Mouse (Mus musculus) monocyte, adult 5-6 weeks (primary cell): ENCODE results near the gene Cpne1. TPM values are rescaled to one million over a fixed set of nuclear protein-coding genes. Genes with fewer than 3 reads are reported as not detected.
"Not testable (repeated sequence)": the region's sequence is repeated elsewhere in the genome, so short reads cannot be mapped to it uniquely, and the experiment has no call there.

ENCODE experiments used
- ATAC-seq: fragments of 153-309, 156-312 bp; replicated peaks from 2 replicates; pipeline ENCODE4 v1.8.0; 2017; ENCODE audit warnings: mild to moderate bottlenecking; ENCODE audit not compliant: low TSS enrichment, insufficient number of reproducible peaks, severe bottlenecking, poor library complexity, low FRiP score
- total RNA-seq: library from RNA; stranded (forward); fragments of 200-1000, 200-491, 200-594 nt; gene quantifications from 3 replicates; pipeline ENCODE4 v1.2.3, GENCODE M21; 2017

Cpne1 gene
- 33.8 to 71.0 TPM (median 55.8 TPM) in 3 replicates for total RNA-seq

- ATAC-seq = peak; percentile 90
Measured at GRCm38 (mm10) chr2:156111358-156112079, at the start of gene Cpne1, which contains the start of gene Rbm12. Cpne1 (minus strand) TSS chr2:156111965. Rbm12 (minus strand) TSS chr2:156111978.

GRCm38 (mm10) chr2:156151538-156151937 is 39.8 kb upstream of the Cpne1 start:
- ATAC-seq = no peak

GRCm38 (mm10) chr2:156147316-156147915 is 35.7 kb upstream of the Cpne1 start:
- no peak for ATAC-seq

GRCm38 (mm10) chr2:156146272-156146989 is 34.7 kb upstream of the Cpne1 start:
- no peak for ATAC-seq

DNA sequence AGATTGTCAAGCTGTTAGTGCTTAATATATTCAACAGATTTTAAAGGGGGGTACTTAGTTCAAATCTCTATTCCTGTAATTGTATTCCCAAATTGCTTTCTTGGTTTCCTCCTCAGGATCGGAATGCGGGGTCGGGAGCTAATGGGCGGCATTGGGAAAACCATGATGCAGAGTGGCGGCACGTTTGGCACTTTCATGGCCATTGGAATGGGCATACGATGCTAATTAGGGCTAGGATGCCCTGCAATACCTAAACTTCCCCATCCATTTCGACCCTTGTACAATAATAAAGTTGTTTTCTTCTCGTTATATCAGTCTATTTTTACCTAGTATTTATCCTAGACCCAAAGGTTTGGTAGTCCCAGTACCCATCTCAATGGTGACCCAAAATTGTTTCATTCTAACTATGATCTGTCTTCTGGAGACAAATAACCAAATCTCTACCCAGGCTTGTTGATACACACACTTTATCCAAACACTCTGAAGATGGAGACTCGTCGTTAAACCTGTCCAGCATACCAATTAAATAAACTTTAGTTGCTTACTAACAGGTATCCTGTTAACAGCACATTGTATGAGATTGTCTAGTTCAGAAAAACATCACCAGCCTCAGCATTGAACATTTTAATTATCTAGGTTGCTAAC is 33.8 kb upstream of the Cpne1 start:
- no peak for ATAC-seq

GRCm38 (mm10) chr2:156143953-156144724 is 32.4 kb upstream of the Cpne1 start, which contains the start of the genes Romo1 and Nfs1:
Romo1 (plus strand) TSS chr2:156144039.
Nfs1 (minus strand) TSS chr2:156144186.
- peak; percentile 91 for ATAC-seq

GRCm38 (mm10) chr2:156143367-156143766 is 31.6 kb upstream of the Cpne1 start:
- ATAC-seq = no peak

DNA sequence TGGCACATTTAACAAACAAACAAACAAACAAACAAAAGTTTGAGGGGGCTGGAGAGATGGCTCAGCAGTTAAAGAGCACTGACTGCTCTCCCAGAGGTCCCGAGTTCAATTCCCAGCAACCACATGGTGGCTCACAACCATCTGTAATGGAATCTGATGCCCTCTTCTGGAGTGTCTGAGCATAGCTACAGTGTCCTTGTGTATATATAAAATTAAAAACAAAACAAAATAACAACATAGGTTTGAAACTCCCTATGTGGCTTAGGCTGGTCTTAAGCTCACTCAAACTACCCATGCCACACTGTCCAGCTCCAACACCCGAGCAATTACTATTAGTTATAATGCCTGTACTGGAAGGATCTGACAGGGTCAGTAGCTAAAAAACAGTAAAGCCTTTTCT is 31.1 kb upstream of the Cpne1 start:
- ATAC-seq = no peak

DNA sequence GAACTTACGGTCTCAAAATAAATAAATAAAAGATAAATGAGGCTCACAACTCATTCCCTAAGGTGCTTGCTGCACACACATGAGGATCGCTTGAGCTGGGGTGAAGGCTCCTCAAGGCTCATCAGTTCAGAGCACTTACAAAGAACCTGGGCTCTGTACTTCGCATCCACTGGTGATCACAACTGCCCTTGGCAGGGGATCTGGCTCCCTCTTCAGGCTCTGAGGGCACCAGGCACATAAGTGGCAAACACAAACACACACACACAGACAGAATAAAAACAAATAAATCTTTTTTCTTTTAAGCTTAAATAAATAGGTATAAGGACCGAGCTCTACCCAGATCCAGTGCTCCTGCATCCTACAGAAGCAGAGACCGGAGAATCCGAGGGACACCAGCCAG is 23.9 kb upstream of the Cpne1 start:
- ATAC-seq = no peak

DNA sequence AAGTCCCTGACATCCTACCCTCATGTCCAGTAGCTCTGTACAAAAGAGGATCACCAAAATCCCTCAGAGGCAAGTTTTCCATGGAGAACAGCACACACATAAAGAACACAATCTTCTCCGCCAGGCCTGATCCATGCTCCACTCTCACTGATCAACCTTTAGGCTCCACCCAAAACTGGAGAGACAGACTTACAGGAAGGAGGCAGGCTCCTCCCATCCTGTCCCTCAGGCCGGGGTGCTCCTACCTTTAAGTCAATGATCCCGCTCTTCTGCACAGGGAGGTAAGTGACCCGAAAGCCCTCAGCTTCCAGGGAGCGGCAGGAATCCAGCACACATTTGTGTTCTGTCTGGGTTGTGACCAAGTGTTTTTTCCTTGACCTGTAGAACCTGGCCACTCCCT is 22.4 kb upstream of the Cpne1 start:
- ATAC-seq = no peak

- no peak for ATAC-seq
Measured at GRCm38 (mm10) chr2:156126992-156127391, 15.2 kb upstream of the Cpne1 start, which contains the start of gene Gm28036. Gm28036 (minus strand) TSS chr2:156127092.

DNA sequence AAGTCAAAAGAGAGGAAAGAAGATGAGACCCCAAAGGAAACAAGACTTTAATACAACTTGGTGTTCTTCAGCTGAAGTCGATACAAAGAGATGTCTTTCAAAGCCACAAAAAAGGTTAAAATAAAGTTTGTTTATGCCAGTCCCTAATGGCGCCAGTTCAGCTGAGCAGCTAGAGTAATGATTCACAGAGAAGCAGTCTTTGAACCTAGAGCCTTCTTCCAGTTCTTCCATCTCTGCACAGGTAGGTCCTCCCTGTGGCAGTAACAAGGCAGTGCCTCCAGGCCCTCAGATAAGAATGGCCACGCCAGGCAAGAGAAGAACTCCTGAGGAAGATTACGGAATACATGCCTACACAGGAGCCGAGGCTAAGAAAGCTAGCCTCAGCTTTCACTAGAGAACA is 12.0 kb upstream of the Cpne1 start:
- ATAC-seq = no peak

GRCm38 (mm10) chr2:156119566-156119965 is 7.8 kb upstream of the Cpne1 start:
- no peak for ATAC-seq

- ATAC-seq = not testable (repeated sequence)
Measured at GRCm38 (mm10) chr2:156112080-156112423, 287 bp upstream of the Cpne1 start.

- peak; percentile 51 for ATAC-seq
Measured at GRCm38 (mm10) chr2:156110627-156111357, 973 bp downstream of the Cpne1 start.

- no peak for ATAC-seq
Measured at GRCm38 (mm10) chr2:156091926-156092325, 19.8 kb downstream of the Cpne1 start.

- ATAC-seq = no peak
Measured at GRCm38 (mm10) chr2:156089799-156090198, 22.0 kb downstream of the Cpne1 start.
